Mouse (Mus musculus) myocyte (in vitro differentiated cells): ENCODE measurements around the gene Adamts17.
A peak's percentile ranks its signal among the peaks of the same experiment; 100 is the strongest.

Experiments used
- CEBPB ChIP-seq: IDR thresholded peaks from 2 replicates; pipeline ENCODE4 v1.6.1; 2011; ENCODE audit warnings: mild to moderate bottlenecking, moderate library complexity; ENCODE audit not compliant: poor library complexity, insufficient read depth, severe bottlenecking
- E2F4 ChIP-seq: IDR thresholded peaks from one replicate; pipeline ENCODE4 v1.6.1; 2011; ENCODE audit warnings: mild to moderate bottlenecking, control low read depth, moderate library complexity; ENCODE audit not compliant: insufficient read depth
- MAX ChIP-seq: IDR thresholded peaks from one replicate; pipeline ENCODE4 v1.6.1; 2011; ENCODE audit warnings: low read depth, mild to moderate bottlenecking, control low read depth
- MYOD1 ChIP-seq, 3 experiments: IDR thresholded peaks; one replicate each; pipeline ENCODE4 v1.6.1; 2011; ENCODE audit warnings: control low read depth in 2 of 3, low read depth in 2 of 3, mild to moderate bottlenecking in 2 of 3, moderate library complexity in 1 of 3; ENCODE audit not compliant: insufficient read length in 2 of 3, control insufficient read depth in 1 of 3
- MYOG ChIP-seq, 3 experiments: IDR thresholded peaks; one replicate each; pipeline ENCODE4 v1.6.1; 2011; ENCODE audit warnings: control low read depth in 2 of 3, low read depth in 2 of 3, mild to moderate bottlenecking in 2 of 3; ENCODE audit not compliant: insufficient read length in 2 of 3, control insufficient read depth in 1 of 3, insufficient read depth in 1 of 3
- POLR2A ChIP-seq: IDR thresholded peaks from one replicate; pipeline ENCODE4 v1.6.1; 2011; ENCODE audit warnings: low read depth, mild to moderate bottlenecking, control low read depth, moderate library complexity; ENCODE audit not compliant: insufficient read length
- TCF12 ChIP-seq: IDR thresholded peaks from one replicate; pipeline ENCODE4 v1.6.1; 2011; ENCODE audit warnings: mild to moderate bottlenecking, control low read depth; ENCODE audit not compliant: poor library complexity, insufficient read depth, severe bottlenecking
- TCF3 ChIP-seq: IDR thresholded peaks from one replicate; pipeline ENCODE4 v1.6.1; 2011; ENCODE audit warnings: low read depth, control low read depth; ENCODE audit not compliant: insufficient read length
- USF1 ChIP-seq: IDR thresholded peaks from one replicate; pipeline ENCODE4 v1.6.1; 2011; ENCODE audit warnings: low read depth, mild to moderate bottlenecking, control low read depth, moderate library complexity

- no peak for TF ChIP-seq MYOG (IDR thresholded peaks at IDR 0.05; ENCODE audit: control insufficient read depth in 1 of 3, insufficient read depth in 1 of 3, insufficient read length in 2 of 3, low read depth in 2 of 3)
- TF ChIP-seq MAX, result no peak
- no peak for TF ChIP-seq E2F4
- no peak for TF ChIP-seq POLR2A
- TF ChIP-seq USF1, result no peak
- peak in 1 of 3 experiments; percentile 8 for TF ChIP-seq MYOD1 (IDR thresholded peaks at IDR 0.05; ENCODE audit: control insufficient read depth in 1 of 3, insufficient read length in 2 of 3, low read depth in 2 of 3)
- no peak for TF ChIP-seq CEBPB
- TF ChIP-seq TCF12, result no peak
- no peak for TF ChIP-seq TCF3
Observed at GRCm38 (mm10) chr7:66813172-66813571, 26.4 kb upstream of the Adamts17 start.
